Mouse (Mus musculus) kidney, postnatal 4 days (tissue): Measurements from ENCODE around the gene Faxc.

Source experiments
- DNase-seq, 2 experiments: peaks; one replicate each; pipeline ENCODE4 v3.0.0; 2021; ENCODE audit warnings: mixed read lengths in 2 of 2

The Faxc gene

DNA sequence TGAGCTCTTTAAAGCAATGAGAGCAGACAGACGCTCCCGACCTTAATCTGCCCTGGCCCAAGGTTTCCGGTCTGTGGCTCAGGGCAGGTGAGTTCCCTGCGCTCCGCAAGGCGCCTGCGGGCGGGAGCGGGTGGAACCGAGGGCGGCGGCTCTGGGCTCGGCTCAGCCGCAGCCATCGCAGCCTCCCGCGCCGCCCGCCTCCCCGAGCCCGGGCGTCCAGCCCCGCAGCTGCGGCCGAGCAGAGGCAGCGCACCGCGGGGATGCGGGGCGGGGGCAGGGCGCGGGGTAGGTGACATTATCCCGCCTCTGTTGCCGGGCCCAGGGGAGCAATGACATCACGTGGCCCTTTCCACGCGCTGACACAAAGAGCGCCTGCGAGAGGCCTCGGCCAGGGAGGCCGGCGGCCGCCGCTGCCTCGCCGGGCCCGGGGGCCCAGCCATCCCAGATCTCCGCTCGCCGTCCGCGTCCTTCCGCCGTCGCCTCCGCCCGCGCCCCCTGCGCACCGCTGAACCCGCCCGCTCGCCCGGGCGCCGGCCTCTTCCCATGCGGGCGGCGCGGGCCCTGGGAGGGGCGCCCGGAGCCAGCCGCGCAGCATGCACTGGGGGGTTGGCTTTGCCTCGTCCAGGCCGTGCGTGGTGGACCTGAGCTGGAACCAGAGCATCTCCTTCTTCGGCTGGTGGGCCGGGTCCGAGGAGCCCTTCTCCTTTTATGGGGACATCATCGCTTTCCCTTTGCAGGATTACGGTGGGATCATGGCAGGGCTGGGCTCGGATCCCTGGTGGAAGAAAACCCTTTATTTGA is at the start of gene Faxc:
Gene Faxc (plus strand): TSS at position 359 of the 801 bp plus-strand sequence.
- peak; percentile 54 to 72 for DNase-seq

DNA sequence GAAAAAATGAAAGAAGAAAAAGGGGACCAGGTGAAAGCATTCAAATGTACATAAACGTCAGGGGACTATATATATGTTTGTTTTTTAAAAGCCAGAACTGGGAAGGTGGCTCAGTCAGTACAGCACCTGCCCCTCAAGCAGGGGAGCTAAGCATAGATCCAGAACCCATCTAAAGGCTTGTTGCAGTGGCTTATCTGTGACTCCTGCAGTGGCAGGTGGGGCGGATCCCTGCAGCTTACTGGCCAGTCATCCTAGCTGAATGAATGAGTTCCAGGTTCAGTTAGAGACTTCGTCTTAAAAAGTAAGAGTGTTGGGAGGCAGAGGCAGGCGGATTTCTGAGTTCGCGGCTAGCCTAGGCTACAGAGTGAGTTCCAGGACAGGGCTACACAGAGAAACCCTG is 48.3 kb upstream of the Faxc start:
- no peak for DNase-seq

DNA sequence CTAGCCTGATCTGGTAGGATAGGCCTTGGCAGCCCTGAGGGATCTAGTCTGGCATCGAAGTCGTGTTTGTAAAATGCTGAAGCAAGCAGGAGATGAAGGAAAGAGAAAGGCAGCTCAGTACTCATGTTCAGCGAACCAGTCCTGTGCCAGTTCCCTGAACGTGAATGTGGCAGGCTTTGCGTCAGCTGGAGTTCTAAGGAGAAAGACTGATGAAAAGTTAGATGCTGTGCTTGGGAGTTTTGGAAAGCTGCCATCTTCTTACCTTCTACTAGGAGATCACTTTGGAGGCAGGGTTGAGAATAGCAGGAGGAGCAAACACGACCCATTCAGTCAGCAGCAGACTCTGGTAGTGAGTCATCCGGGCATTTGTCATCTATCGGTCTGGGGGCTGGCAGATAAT is 45.3 kb upstream of the Faxc start:
- DNase-seq, result no peak

DNA sequence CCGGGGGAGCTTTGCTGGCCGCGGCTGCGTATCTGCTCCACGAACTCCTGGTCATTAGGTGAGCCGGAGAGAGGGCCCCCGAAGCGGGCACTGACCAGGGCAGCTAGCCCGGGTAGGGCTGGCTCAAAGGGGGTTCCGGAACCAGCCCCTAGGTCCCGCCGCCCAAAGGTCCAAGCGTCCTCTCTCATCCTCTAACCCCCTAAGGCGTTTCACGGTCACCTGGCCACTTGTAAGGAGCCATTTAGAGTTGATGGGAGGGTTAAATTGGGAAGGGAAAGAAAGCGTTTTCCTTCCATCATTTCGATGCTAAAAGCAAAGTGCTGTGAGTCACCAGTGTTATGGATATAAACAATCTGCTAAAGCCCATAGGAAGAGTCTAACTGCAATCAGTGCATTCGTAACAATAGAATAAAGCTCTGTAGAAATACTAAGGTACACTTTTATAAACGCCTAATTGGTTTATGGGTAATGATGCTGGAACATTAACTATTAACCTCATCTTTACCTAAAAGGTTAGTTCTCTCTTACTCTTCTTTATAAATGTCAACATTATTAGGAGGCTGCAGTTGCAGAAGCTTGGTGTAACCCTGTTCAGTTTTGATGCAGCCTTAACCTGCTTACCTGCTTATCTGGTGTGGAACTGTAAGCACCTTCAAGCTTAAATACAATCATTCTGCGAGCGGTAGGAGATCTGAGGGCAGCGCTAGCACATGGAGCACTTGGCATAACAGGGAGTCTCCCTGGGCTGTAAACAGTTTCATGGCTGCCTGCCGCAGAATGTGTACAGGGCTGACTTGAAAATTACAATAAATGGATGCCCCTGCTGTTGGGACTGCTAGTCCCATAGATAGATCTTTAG is 872 bp downstream of the Faxc start:
- DNase-seq, result peak in 1 of 2 experiments; percentile 3

DNA sequence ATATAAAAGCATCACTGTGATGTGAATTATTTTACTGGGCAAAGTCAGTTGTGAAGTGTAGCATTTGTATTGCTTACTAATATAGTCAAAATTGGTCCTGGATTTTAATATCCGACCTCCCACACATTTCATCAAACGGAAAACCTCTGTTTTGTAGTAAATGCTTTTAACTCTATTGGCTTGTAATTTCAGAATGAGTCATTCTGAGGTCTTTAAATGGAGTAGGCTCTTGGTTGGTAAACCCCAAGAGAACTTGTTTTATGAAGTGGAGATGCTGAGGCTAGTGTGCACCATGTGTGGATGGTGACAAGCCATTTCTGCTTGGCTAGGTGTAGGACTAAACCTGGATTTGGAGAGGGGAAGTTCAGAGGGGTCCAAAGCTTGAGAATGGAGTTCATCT is 4.2 kb downstream of the Faxc start:
- no peak for DNase-seq

DNA sequence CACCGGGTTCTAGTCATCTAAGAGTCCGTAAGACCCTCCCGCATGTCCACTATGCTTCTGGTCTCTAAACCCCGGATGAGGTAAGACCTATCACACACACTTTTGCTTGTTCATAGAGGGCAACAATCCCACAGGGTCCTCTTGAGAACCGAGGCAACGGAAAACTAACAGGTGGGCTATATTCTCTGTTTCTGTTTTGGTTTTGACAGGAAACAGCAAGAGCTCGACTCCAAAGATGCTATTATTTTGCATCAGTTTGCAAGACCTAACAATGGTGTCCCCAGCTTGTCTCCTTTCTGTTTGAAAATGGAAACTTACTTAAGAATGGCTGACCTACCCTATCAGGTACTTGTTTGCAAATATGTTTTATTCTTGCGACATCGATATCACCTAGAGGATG is 5.3 kb downstream of the Faxc start:
- no peak for DNase-seq

DNA sequence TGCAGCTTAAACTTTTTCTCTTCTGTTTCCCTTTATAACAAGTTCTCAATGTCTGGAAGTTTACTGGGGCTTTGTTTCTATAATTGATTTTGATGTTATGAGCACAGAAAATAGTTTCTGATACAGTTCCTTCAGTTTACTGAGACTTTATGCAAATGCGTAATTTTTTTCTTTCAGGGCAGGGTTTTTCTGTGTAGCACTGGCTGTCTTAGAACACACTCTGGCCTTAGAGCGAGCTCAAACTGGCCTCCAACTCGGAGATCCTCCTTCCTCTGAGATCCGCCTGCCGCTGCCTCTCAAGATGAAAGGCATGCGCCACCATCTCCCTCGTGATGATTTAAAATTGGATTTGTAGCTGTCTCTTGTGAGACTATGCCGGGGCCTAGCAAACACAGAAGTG is 6.8 kb downstream of the Faxc start:
- no peak for DNase-seq

DNA sequence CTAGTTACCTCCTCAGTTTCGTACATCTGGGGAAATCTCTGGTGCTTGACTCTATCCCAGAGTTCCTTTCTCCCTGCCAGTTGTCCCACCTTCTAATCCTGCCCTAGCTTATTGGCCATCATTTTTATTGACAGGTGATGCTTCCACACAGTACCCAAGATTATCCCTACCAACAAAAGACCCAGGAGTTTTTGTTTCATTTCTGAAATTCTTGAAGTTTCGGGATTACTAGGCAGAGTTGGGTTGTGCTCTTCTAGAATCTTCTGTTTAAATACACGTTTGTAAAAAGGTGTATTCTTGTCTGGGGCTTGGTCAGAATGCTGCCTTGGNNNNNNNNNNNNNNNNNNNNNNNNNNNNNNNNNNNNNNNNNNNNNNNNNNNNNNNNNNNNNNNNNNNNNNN is 13.5 kb downstream of the Faxc start:
- no peak for DNase-seq

DNA sequence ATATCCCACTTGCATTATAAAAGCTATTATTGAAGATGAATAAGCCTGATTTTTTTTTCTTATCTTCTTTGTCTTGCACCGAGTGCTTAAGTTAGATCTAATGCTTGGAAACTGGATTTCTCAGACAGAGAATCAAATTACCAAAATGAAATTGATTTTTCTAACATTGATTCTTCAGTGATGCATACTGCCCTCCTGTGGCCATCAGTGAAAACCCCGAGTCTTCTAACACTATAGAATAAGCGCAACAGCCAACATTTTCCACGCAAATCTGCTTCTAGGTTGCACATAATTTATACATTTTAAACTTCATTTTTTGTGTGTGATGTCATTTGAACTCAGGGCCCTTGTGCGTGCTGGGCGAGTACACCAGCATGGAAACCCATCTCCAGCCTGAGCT is 20.3 kb downstream of the Faxc start:
- peak; percentile 57 to 60 for DNase-seq

DNA sequence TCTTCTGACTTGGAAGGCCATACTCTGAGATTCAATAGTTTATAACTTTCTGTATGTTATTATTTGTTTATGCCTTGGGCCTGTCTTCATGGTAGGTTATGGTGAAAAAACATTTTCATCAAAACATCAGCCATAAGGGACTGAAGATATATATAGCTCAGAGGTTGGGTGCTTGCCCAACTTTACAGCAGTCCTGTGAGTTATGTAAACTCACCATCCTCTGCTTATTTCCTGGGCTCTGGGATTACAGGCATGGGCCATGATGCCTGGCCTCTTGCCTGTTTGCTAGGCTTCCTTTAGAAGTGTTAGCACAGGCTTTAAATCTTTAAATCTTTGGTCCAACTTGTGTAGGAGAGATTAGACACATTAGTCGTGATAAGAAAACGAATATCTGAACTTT is 21.1 kb downstream of the Faxc start:
- DNase-seq, result no peak

DNA sequence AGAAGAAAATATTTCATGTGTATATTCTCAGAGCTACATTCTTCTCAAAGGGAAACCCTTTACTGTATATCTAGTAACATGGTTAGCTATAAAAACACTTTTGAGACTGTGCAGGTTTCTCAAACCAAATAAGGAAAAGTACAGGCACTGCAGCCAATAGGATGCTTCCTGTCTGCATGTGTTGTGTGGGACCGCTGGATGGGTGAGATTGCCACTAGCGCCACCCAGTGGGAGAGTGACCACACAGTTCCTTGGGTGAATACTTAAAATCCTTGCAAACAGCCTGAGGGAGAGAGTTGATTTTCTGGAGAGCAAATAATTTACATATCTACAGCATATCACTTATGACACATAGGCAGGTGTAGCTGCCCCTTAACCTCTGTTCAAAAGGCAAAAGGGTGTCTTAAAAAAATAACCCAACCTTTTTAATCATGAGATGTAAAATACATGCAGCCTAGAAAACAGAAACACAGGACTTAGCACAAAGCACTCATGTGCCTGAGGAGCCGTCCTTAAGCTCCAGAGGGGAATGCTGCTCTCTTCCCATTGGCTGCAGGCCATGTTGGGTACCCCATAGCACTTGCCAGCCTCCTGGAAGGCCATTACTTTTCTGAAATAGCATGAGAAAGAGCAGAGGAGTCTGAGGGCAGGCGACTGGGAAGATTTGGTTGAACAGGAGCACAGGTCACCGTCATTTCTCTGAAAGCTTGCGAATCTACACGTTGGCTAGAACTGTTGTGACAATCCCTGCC is 26.6 kb downstream of the Faxc start:
- peak; percentile 80 to 84 for DNase-seq

DNA sequence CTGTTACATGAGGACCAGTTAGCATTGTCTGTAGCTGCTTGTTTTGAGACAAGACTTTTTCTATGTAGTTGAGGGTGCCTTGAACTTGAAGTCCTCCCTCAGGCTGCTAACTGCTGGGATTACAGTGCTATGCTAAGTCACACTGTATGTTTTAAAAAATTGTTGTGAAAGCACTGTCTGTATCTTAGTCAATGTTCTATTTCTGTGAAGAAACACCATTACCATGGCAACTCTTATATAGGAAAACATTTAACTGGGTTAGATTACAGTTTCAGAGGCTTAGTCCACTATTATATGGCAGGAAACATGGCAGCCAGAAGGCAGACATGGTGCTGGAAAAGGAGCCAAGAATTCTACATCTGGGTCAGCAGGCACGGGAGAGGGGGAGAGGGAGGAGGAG is 40.8 kb downstream of the Faxc start:
- DNase-seq, result no peak

DNA sequence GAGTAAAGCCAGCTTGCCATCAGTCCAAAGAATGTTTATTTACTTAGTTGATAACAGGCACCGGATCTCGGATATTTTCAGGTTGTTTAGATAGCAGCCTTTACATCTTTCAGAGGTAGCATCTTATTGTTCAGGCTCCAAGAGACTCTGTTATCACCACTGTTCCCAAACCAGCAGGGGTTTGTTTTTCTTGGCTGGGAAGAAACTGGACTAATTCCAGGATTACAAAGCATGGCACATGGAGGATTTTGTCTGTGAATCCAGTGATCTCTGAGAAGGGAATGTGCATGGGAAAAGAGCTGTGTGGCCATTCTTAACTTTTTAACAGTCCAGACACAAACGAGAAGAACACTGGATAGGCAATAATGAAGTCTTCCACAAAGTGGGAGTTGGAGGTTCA is 43.0 kb downstream of the Faxc start:
- no peak for DNase-seq

DNA sequence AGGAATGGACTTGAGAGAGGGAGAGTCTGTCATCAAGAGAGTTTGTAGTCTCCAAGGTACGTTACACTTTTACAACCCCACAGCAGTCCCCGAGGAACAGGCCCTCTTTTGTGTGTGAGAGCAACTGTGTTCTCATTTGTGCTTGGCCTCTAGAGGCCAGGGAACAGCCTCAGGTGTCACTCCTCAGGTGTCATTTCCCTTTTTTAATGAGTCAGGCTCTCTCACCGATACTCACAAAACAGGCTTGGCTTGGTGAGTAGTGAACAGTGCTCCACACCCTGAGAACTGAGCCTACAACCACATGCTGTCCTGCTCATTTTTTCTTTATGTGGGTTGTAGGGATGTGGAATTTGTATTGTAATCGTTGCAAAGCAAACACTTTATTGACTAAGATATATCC is 49.3 kb downstream of the Faxc start:
- no peak for DNase-seq

DNA sequence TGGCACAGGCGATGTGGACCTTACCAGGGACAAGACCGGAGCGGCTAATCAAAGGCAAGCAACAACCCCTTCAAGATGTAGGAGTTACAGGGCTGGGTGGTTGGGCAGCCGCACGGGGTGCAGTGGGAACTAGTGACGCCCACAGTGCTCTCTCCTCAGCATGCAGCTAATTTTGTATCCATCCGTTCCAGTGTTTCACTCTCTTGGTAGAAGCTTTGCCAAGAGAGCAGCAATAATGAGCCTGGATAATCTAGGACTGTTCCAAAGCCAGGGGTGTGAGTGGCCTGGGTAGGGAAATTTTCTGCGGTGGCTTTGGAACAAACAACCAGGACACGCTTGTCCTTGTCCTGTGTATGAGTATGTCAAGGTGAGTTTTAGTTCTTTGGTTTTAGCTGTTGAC is 51.3 kb downstream of the Faxc start:
- no peak for DNase-seq

DNA sequence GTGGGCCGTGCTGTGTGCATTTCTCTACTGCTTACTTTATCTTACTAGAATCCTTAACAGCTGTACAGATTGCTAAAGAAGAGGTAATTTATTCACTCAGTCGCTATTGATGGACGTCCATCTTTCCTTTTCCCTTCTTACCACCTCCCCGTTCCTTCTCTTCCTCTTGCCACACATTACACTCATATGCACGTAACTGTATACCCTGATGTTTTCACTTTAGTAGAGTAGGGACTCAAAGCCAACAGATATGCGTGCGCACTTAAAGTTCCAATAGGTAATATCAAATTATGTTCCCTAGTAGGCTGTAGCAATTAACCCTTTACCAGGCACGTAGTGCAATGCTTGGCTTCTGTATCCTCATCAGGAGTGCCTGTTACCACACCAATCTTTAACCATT is 55.7 kb downstream of the Faxc start:
- DNase-seq, result no peak

DNA sequence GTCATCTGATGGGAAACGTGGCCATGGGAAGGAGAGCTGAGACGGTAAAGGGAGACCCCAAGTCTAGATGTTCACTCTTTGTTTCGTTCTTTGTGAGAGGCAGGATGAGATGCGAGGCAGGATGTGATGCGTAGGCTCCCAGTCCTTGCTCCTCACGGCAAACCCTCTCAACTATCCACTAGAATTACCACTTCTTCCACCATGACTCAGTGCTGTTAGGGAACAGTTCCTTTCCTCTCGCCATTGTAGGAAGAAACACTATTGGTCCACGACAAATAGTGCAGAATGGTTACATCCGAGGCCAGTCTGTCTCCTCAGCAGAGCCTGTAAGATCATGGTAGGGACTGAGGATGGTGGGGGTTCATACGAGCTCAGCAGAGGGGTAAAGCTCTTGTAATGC is 56.3 kb downstream of the Faxc start:
- DNase-seq, result no peak

DNA sequence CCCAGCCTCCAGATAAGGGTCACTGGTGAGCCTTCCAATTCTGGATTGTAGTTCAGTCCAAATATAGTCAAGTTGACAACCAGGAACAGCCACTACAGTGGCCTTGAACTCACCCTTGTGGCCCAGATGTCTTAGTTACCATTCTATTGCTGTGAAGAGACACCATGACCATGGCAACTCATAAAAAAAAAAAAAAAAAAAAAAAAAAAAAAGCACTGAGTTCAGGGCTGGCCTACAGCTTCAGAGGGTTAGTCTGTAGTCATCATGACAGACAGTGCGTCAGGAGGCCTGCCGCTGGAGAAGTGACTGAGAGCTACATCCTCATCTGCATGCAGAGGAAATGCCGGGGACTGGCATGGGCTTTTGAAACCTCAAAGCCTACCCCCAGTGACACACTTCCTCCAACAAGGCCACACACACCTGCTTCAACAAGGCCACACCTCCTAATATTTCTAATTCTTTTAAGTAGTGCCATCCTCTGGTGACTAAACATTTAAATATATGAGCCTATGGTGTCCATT is 58.5 kb downstream of the Faxc start:
- DNase-seq, result no peak

DNA sequence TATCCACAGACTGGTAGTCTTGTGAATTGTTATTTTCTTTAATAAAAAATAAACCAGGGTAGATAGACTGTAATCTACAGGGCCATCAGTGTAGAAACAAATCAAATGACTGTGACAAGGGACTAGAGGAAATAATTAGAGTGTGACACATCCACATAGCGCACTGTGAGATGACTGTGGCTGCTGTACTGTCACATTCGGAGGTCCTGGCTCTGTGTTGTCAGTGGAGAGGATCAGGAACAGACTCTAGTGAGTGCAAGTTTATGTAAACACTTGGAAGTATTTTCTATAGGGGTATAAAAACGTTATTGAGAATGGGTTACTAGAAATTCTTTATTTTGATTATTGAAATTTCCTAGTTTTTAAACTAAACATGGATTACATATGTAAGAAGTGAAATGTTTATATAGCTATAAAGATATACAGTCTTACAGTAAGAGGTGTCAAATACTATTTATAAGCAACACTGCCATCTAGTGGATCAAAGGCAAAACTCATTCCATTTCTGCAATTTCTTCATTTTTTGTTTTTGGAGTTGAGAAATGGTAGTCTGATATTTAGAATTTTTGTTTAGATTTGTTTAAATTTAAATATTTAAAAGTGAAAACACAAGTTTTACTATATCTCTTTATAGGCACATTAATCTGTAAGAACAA is 59.6 kb downstream of the Faxc start:
- no peak for DNase-seq

DNA sequence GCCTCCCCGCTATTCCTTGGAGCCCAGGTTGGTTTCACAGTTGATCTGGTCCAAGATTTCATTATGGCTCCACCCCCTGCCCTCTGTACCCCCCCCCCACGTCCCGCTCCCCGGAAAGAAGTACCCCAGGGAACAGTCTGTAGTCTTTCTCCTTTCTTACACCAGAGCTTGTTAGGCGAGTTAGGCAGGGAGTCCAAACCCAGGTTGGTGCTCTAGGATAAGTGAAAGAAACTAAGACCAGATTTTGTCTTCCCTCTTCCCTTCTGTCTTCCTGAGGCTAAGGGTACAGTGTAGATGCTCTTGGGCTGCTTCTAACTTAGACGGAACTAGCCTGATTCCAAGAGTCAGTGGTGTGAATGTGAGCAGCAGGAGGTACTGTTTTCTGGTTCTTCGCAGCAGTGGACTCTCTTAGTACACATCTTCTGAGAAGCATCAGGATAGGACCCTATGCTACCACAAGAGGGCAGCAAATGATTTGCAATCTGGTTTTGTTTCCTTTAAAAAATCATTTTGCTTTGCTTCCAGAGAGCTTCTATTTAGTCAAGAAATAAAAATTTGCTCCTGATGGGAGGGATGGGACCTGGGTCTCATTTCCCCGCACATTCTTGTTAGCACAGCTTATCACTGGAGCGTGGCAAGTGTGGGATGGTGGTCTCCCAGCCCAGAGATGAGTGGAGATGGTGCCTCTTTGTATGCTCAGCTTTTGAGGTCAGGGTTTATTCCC is 86.7 kb downstream of the Faxc start:
- DNase-seq, result peak; percentile 17 to 44

DNA sequence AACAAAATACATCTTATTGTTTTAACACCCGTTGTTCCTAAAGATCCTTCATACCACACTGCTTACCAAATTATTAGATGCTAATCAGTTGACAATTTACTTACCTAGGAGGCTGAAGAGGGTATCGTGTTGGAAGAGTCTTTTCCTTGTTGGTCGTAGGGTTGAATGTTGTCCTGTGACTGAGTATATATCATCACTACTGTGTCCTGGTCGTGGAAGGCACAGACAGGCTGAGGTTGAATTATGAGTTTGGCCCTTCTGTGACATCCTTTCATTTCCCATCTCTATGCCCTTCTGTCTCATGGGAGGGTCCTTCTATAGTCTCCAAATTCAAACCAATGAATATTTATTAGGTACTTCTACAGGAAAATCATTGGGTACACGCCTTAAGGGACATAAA is 87.3 kb downstream of the Faxc start:
- DNase-seq, result no peak

DNA sequence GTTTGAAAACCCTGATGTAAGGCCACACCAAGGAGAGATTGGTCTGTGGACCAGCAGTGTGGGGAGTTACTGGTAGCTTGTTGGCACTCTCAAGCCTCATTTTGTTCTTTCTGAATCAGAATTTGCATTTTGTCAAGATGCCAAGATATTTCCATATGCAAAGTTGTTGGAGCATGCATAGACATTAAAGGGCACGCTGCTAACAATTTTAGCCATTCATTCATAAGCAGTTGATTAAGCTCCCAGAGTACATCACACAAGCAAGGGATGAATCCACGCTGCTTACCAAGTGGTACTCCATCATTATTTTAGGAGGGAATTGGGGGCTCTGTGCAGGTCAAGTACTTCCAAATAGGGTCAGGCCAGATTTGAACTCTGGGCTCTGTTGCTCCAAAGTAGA is 98.8 kb downstream of the Faxc start:
- DNase-seq, result no peak
